Mouse (Mus musculus) cerebellum, adult (tissue): Measurements from ENCODE around the gene Hcar1.

ENCODE experiments used
- ATAC-seq: cut with Nextera tagmentation; 2 replicates; pipeline ENCODE4 v1.9.2; 2017; ENCODE audit warnings: mild to moderate bottlenecking, moderate library complexity, mixed read lengths; ENCODE audit not compliant: insufficient number of reproducible peaks, low FRiP score, low TSS enrichment

Hcar1 gene

DNA sequence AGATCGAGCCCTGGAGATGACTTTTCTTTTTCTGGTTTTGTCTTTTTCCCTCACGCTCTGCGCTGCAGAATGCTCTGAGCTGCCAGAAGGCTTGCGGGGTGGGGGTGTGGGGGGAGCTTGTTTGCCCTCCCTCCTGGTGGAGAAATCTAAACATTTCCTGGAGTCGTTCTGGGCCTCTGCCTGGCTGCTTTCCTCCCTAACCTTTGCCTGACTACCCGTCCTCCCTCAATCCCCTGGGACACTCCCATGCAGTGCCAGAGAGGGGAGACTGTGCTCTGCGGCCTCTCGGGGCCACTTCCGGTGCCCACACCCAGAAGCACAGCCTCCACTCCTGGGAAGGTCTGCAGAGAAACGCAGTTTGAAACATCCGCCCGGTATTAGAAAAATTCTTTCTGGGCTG lies at the start of gene Hcar1:
Gene Hcar1, minus strand, starts transcription at position 93 of the 400 bp plus-strand sequence.
- no peak for ATAC-seq

DNA sequence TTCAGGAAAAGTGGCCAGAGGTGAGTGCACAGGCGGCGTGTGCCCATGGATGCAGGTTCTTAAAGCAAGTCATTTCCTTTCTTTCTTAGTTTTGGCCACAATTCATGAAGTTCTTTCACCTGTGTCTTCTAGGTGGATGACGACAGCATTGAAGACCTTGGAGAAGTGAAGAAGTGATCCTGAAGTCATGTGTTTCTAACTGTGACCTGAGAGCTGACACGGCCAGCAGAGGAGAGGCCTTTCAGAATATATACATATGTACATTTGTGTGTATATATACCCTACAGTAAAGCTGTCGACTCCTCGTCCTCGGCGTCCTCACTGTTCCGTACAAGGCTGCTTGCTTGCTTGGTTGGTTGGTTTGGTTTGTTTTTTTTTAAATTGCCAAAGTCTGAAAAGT lies 47.3 kb upstream of the Hcar1 start, which contains the start of gene Gm43518:
Gene Gm43518, plus strand, starts transcription at position 301 of the 400 bp plus-strand sequence.
- no peak for ATAC-seq

DNA sequence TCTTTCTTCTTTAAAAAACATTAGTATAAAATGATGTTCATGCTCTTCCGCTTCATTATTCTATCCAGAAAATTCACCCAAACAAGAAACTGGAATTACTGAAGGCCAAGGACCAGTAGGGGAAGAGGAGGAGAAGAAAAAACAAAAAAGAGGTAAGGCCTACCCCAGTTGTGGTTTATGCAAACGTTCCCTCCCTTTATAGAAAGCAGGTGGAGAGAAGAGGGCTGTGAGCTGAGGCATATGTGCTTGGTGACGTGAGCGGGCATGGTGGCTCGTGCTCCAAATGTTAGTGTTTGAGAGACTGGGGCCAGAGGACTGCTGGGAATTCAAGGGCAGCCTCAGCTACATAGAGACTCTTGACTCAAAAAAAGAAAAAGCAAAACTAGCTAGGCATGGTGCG lies 42.3 kb upstream of the Hcar1 start:
- ATAC-seq, result no peak

DNA sequence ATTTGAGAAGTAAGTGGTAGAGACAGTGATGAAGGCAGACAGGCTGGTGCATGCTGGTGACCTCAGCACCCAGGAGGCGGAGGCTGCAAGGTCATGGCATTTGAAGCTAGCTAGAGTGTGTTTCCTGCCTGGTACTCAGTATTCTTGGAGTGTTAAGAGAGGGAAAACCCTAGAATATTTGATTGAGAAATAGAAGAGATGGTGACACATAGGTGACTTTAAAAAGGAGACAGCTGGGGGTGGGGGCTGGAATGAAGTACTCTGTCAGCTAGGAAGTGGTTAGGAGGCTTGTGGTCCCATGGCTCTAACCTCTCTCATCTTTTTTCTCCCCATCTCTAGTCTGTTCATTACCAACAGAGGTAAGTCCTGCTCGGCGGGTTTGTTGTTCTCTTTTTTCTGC lies 35.0 kb upstream of the Hcar1 start:
- no peak for ATAC-seq

DNA sequence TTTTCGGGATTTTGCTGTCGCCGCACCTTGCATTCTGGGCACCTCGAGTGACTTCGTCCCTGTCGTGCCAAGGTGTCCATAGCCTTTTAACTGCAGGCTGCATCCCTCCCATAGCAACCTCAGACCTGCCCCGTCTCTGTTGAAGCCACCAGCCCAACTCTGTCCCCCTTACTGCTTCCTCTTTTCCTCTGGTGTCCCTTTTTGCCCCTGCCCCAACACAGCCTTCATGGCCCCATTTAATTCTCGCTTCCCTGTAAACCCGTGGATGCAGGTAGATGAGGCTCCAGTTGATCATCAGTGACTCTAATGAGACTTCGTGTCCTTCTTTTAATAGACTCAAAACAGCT lies 27.8 kb upstream of the Hcar1 start:
- no peak for ATAC-seq

DNA sequence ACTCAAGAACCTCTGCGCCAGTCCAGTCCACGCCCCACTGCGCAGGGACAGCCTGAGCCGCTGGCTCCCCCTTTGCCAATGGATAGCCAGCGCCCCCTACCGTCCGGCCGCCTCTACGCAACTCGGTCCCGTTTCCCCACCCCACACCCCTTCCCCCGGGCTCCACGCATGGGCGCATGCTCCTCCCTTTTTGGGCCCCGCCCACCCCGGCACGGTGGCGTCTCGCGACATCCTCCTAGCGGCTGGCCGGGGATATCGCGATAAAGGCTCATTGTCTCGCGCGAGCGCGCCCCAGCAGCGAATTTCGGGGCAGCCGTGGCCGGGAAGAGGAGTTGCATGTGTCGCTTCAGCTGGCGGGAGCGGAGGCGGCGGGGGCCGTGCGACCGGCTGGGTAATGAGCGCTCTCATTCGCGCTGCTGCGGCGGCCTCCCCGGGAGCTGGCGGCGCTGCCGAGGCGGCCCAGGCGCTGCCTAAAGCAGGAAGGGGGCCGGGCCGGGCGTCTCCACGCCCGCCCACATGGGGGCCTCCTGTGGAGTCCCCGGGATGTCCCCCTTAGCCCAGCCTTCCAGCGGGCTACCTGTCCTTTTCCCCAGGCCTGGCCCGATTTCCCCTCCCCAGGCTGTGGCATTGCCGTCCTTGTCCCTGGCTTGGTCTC lies 27.3 kb upstream of the Hcar1 start, which contains the start of gene Denr:
Gene Denr, plus strand, starts transcription at position 200 of the 655 bp plus-strand sequence.
- peak; percentile 92 for ATAC-seq

DNA sequence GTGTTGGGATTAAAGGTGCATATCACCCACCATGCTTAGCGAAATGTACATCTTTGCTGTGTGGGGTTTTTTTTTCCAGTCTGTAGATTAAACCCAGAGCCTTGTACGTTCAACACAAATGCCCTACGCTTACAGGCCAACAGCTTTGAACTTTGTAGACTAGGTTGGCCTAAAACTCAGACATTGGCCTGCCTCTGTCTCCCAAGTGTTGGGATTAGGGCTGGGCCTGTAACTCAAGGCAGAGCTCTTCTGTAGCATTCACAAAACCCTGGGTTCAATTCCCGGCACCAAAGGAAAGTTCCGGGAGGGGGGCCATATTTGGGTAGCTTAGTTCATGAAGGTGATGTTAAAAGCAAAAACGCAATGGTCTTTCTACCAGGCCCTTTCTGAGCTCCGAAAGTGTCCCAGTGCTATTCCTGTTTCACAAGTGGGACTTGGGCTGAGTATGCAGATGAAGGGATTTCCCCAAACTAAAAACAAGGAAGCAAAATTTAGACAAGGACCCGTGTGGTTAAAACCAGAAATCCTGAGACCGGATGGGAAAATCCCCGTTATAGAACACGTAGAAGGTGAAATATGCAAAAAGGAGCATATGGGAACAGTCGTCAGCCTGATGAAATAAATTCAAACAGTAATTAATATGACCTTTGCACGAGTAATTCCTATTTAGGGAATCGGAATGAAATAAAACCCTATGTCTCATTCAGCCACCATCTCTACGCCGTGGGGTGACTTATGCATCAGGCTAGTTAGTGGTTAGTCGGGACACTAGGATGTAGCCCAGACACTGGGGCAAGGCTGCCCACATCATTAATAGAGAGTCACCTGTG lies 26.5 kb upstream of the Hcar1 start:
- no peak for ATAC-seq

DNA sequence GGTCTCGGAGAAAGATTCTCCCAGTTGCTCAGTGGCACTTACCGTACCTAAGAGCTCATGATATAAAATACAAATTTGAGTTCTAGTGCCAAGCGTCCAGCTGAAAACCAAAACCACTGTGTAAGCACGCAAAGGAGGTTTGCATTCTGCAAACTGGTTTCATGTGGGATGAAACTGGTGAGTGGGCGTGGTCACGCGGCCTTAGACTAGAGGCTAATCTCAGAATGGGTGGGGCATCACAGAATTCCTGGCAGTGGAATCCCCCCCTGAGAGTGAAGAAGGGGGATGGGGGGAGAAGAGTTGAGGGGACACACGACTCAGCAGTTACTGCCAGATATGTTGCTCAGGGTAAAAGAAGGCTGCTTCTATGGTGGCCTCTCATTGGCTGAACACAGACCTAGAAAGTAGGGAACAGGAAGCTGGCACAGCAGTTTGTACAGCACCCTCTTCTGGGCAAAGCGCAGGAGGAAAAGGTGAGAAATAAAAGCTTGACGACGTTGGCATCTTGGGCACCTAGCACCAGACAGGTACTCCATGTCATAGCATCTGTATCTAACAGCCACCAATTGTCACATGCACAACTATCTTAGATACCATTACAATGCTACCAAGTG lies 24.3 kb upstream of the Hcar1 start:
- ATAC-seq, result no peak

DNA sequence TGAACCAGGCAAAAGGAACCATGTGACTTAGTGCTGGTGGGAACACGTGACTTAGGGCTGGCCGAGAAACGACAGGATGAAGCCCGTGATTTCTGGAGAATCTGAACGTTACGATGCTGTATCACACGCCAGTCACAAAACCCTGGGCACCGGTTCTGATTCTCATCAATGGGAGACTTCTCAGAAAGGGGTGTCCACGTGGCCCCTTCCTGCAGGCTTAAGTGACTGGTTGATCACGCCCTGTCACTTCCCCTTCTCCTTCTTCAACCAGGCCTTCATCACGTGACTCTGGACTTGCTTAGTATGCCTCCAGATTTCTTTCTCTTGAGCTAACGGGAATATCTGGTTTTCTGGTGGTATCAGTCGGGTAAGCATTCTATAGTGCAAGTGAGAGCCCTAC lies 17.5 kb upstream of the Hcar1 start:
- no peak for ATAC-seq

DNA sequence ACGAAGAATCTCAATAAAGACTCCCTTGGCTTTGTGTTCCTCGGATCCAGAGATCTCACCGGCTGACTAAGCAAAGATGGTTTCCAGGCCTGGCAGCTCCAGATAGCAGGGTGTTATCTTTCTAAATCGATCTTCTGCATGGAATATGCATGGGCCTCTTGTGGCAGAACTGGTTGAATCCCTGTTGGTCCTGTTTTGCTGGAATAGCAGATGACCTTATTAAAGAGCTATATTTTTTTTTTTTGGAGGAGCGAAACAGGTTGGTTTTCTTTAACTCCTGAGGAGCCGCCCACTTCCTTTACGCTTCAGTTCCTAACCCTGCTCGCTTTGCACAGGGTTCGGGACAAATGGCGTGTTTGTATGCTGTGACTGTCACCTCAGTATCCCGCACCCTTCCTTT lies 16.6 kb upstream of the Hcar1 start:
- no peak for ATAC-seq

DNA sequence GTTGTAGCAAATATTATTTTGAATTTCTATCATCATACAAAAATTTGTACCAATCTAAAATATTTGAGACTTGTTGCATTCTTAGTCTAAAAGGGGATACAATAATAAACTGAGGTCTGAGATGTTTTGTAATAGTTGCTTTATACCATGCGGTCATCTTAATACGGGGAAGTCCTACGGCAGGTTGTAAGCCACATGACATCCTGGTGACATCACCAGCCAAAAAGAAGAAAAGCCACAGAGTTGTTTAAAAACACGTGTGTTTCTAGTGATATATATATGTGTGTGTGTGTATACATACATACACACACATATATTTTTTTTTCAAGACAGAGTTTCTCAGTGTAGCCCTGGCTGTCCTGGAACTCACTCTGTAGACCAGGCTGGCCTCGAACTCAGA lies 13.7 kb upstream of the Hcar1 start:
- no peak for ATAC-seq

DNA sequence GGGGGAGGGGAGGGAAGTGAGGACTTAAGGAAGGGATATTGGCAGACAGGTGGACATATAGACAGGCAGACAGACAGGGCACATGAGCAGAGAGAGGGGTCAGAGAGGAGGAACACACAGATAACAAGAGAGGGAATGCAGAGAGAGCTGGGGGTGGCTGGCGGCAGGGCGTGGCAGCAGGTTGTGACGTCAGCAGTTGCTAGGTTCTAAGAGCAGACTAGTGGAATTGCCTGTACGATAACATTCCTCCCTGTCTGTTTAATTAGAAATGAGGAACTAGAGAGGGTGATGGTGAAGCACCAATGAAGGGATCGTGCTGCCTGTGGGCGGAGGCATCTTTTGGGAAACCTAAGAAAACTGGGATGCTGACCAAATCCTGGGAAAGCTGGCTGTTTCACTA lies 11.8 kb upstream of the Hcar1 start:
- no peak for ATAC-seq

DNA sequence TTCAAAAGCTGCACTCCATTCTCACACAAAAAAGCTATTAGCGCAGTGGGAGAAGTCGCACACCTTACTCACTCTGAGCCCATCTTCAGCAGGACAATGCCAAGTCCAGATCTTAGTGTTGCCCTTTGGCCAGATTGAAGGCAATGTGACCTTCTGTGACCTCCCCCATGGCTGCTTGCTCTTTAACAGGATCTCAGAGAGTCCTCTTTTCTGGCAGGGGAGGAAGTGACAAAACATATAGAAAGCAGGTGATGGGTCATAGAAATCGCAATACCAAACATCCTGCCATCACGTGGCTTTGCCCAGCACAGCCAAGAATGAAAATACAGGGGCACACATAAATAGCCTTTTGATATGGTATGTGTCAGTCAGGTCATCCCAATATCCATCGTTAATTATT lies 11.2 kb upstream of the Hcar1 start:
- no peak for ATAC-seq

DNA sequence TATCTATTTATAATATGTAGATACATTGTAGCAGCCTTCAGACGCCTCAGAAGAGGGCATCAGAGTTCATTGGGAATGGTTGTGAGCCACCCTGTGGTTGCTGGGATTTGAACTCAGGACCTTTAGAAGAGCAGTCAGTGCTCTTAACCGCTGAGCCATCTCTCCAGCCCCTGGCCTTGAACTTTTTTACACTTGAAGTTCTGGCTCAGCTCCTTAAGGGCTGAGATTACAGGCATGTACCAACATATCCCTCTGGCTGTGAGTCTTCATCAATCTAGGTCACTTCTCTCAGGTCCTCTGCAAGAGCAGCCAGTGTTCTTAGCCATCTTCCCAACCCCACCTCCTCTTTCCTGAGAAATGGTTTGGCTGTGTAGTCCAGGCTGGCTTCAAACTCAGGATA lies 10.5 kb upstream of the Hcar1 start:
- no peak for ATAC-seq

DNA sequence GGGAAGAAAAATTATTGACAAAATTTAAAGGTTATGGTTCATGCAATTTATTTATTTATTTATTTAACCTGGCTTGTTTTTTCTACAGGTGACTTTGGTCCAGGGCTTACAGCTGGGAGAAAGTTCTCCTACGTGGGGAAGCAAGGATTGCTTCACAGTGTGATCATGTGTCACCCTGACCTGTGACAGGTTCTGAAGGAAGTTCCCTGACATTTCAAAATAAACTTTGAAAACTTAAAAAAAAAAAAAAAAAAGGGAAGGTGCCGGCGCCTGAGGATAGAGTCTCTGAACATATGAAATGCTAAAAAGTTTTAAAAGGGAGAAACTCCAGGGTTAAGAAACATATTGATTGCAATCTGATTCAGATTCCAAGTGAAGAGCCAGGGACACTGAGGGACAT lies 6.5 kb upstream of the Hcar1 start:
- no peak for ATAC-seq

DNA sequence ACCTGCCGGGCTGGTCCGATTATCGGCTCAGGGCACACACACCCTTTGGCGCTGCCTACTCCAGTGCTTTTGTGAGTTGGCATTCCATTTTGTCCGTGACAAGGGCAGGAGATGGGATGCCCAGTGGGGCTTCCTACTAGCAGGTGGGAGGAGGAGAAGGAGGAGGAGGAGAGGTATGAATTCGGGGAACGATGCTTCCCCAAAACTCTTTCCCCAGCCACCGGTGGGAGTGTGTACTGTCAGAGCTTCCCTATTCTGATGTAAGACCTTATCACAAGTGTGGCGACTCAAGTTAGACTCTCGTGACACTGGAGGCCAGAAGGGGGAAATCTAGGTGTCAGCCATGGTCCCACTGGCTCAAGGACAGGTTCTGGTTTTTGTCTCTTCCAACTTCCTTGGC lies 4.5 kb upstream of the Hcar1 start:
- ATAC-seq, result no peak

DNA sequence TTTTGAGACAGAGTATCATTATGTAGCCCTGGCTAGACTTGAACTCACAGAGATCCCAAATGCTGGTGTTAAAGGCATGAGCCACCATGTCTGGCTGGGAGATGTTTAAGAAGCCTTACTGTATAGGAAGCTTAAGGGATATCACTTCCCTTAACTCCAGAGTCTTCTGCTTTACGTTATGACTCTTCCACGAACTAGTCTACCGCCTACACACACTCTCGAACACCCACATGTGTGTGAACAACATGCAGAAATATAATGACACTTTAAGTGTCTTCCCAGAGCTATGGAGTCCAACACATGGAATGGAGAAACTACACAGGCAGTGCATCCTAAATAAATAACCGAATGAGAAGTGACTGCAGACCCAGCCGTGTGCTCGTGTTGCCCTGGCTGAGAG lies 4.1 kb upstream of the Hcar1 start:
- no peak for ATAC-seq

DNA sequence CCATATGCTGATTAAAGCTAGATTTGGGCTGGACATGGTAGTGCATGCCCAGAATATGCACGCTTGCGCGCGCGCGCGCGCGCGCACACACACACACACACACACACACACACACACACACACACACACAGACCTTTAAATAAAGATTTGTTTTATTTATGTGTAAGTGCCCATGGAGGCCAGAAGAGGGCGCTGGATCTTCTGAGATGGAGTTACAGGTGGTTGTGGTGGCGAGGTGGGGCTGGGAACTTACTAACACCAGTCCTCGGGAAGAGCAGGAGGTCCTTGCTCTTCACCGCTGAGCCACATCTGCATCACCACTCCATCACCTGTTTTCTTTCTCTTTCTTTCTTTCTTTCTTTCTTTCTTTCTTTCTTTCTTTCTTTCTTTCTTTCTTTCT lies 958 bp upstream of the Hcar1 start:
- ATAC-seq, result no peak

DNA sequence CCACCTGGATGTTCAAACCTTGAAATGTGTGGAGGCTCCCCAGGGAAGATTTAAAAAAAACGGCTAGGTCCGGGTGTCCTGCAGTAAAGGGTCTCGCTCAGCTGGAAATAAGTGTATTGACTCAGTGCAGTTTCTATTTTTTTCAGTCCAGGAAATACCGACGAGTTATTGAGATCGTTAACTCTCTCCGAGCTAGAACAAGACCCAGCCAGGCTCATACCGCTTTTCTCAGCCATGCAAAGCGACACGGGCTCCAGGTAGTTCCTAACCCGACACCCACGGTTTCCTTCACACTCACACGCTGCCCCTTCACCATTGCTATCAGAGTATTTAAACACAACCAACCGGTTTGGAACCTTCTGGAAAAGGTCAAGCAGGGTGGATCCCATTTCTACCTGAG lies 1.8 kb downstream of the Hcar1 start:
- ATAC-seq, result no peak

DNA sequence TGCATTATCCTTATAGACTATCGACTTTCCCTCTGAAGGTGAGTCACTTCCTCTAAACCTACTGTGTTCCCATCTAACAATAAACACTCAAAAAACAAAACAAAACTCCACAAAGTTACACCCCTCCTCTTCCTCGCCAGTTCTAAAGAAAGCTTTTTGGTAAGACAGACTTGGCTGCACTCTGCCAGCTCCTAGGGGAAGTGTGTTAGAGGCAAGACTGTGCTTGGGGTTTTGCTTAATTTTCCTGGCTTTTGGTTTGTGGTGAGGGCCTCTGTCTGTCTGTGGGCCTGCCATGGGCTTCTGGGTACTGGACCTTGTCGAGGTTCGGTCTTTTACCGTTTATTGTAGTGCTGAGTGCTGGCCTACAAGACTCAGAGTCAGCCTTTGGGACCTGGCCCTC lies 5.6 kb downstream of the Hcar1 start:
- ATAC-seq, result no peak

DNA sequence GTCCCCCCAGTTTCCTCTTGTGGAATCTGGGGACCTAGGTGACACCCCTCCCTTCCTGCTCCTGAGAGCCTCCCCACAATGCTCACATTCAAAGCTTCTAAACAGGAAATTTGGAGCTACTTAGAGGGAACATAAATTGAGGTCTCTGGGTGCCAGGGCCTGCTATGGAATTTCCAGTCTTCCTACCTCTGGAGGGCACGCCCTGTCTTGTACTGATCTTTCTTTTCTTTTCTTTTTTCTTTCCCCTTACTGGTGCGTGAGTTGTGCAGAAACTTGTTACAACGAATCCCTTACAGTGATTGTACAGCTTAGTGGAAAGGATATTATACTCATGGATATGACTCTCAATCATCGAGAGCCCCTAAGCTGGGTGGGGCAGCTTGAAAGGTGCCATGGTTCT lies 10.2 kb downstream of the Hcar1 start:
- ATAC-seq, result no peak

DNA sequence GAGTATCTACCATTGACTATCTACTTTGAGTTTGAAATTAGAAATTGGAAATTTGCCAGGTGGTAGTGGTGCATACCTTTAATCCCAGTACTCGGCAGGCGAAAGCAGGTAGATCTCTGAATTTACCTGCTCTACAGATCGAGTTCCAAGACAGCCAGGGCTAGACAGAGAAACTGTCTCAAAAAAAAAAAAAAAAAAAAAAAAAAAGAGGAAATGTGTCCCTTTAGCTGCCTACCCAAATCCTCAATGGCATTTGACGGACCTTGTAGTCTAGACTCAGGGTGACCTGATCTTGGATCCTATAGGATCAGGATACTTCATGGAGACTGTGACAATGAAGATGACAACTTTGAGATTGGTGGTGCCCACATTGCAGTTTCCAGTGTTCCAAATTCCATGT lies 13.4 kb downstream of the Hcar1 start:
- no peak for ATAC-seq
